Mouse (Mus musculus) heart, postnatal 0 days (tissue): ENCODE data around the gene Iqcd. TPM values are rescaled to one million over a fixed set of nuclear protein-coding genes. Genes with fewer than 3 reads are reported as not detected.

Source experiments
- ATAC-seq: fragments of 200-750 bp; cut with Nextera tagmentation; 2 replicates; pipeline ENCODE4 v1.8.0; 2017; ENCODE audit warnings: low read depth, moderate number of reproducible peaks, moderate library complexity; ENCODE audit not compliant: insufficient read depth
- DNase-seq: peaks from one replicate; pipeline ENCODE4 v3.0.0-alpha.2; 2016; ENCODE audit warnings: low spot score
- H3K27ac ChIP-seq: fragments of 300-500 bp; sonication (generic); 2 replicates; pipeline ENCODE4 v1.5.1; 2014; ENCODE audit warnings: low read depth, mild to moderate bottlenecking
- H3K27me3 ChIP-seq: fragments of 300-500 bp; sonication (generic); 2 replicates; pipeline ENCODE4 v1.6.1; 2014; ENCODE audit warnings: low read length, mixed read lengths; ENCODE audit not compliant: control insufficient read depth, insufficient read depth
- H3K36me3 ChIP-seq: fragments of 300-500 bp; sonication (generic); replicated peaks from 2 replicates; pipeline ENCODE4 v1.6.1; 2014; ENCODE audit warnings: low read length, mixed read lengths; ENCODE audit not compliant: control insufficient read depth, insufficient read depth
- H3K4me1 ChIP-seq: fragments of 300-500 bp; sonication (generic); 2 replicates; pipeline ENCODE4 v1.6.1; 2014; ENCODE audit warnings: antibody characterized with exemption; ENCODE audit not compliant: control insufficient read depth, insufficient read depth
- H3K4me2 ChIP-seq: fragments of 300-500 bp; sonication (generic); 2 replicates; pipeline ENCODE4 v1.6.1; 2014; ENCODE audit warnings: low read depth, mild to moderate bottlenecking, low read length, moderate library complexity
- H3K4me3 ChIP-seq: fragments of 300-500 bp; sonication (generic); 2 replicates; pipeline ENCODE4 v1.5.1; 2014; ENCODE audit warnings: low read depth, low read length
- H3K9ac ChIP-seq: fragments of 300-500 bp; sonication (generic); replicated peaks from 2 replicates; pipeline ENCODE4 v1.6.1; 2014; ENCODE audit warnings: low read depth, low read length, mixed read lengths
- H3K9me3 ChIP-seq: fragments of 300-500 bp; sonication (generic); replicated peaks from 2 replicates; pipeline ENCODE4 v1.6.1; 2016; ENCODE audit warnings: low read length; ENCODE audit not compliant: control insufficient read depth
- CTCF ChIP-seq: IDR thresholded peaks from 2 replicates; pipeline ENCODE4 v1.5.1; 2016; ENCODE audit warnings: antibody characterized with exemption, control low read depth, low read depth
- EP300 ChIP-seq: IDR thresholded peaks from 2 replicates; pipeline ENCODE4 v1.6.1; 2016; ENCODE audit warnings: antibody characterized with exemption, low read depth
- WGBS: fragments of 180-500 bp; shearing (Covaris S2); extraction: QIAGEN DNeasy Blood & Tissue Kit; methylation state at CpG from one replicate; pipeline ENCODE4 v1.1.7; 2014; 5-methylcytosine and 5-hydroxymethylcytosine counted together
- polyA plus RNA-seq: library from polyadenylated mRNA; unstranded; fragments of >200 nt; fragmentation: Nextera tagmentation; extraction: Ambion mirVana; gene quantifications from 2 replicates; pipeline ENCODE4 v1.2.1, GENCODE M21; 2015
- total RNA-seq: library from RNA; depleted of rRNA; stranded (reverse); fragments of >200 nt; gene quantifications from 2 replicates; pipeline ENCODE4 v1.2.3, GENCODE M21; 2014; ENCODE audit warnings: low replicate concordance; rRNA removed

Iqcd gene
- total RNA-seq (not detected in 2 replicates), polyA plus RNA-seq (0.14 and 0.18 TPM in 2 replicates)

DNA sequence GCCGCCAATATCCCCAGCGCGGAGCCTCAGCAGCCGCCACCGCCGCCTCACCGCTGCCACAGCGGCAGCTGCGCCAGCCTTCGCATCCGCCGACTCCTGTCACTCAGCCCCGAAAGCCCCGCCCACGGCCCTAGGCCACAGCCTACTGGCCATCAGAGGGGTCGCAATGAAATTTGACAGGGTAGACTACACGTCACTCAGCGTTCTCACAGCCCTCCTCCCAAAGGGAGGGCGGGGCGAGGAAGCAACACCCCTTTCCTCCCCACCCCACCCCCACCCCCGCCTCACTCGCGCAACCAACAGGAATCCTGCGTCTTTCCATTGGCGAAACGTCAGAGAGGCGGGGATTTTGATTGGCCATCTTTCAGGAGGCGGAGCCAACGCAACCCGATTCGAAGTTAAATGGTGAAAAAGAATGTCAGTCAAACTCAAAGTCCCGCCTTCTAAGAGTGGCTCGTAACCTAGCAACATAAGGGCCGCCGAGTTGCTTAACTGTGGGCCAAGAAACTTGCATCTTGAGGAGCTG lies at the start of gene Iqcd, which contains the start of gene Tpcn1:
Iqcd (plus strand) TSS at position 448 of the 526 bp plus-strand sequence.
Tpcn1 (minus strand) TSS at position 105 of the 526 bp plus-strand sequence.
- TF ChIP-seq EP300 (peak; percentile 85; the same call in 1 of the 2 replicates), CTCF (no peak)
- peak within 1 kb of the TSS; percentile 75 for H3K27ac ChIP-seq
- H3K4me2 ChIP-seq, result peak within 1 kb of the TSS; percentile 94
- H3K9me3 ChIP-seq, result no peaks in the 10 kb centered on the region
- peaks cover 13% of the 10 kb centered on the region for H3K36me3 ChIP-seq
- H3K9ac ChIP-seq, result peak within 1 kb of the TSS; percentile 75
- H3K4me1 ChIP-seq, result peaks cover 16% of the 10 kb centered on the region; the same call in 1 of the 2 replicates
- H3K27me3 ChIP-seq, result no peaks in the 10 kb centered on the region
- DNase-seq (peak; percentile 99), ATAC-seq (peak; percentile 98)
- 2% methylated on average over 34 of the region's 35 CpGs for WGBS
- peak within 1 kb of the TSS; percentile 78 for H3K4me3 ChIP-seq

DNA sequence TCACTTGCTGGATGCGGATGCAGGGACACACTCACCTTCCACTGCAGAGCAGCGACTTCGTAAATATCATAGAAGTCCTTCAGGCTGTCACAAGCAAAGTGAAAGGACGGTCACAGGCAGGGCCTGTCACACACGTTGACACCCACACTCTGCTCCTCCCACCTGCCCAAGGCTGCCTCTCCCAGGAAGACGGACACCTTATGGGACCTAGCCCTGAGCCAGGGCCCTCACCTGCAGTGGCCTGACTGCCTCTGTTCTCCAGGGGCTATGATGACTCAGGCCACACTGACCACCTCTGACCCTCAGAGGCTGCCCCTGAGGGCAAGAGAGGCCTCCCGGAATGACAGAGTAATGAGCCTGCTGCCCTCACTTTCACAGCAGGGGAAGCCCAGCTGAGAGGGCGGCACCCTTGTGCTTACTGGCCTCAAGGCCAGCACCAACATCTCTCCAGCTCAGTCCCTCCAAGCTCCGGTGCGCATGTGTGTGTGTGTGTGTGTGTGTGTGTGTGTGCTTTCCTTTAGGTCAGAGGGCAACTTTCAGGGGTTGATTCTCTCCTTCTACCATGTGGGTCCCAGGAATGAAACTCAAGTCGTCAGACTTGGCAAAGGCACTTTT lies 40.5 kb upstream of the Iqcd start:
- 75% methylated on average over 11 of the region's 11 CpGs for WGBS
- Histone ChIP-seq H3K4me3 (no peak overlapping the region), H3K4me2 (no peak overlapping the region), H3K4me1 (no peaks in the 10 kb centered on the region), H3K27me3 (no peaks in the 10 kb centered on the region), H3K36me3 (peaks cover 31% of the 10 kb centered on the region), H3K9ac (no peak overlapping the region), H3K9me3 (no peaks in the 10 kb centered on the region), H3K27ac (no peak overlapping the region)
- ATAC-seq (no peak), DNase-seq (no peak)
- no peak for TF ChIP-seq CTCF
- no peak for TF ChIP-seq EP300

DNA sequence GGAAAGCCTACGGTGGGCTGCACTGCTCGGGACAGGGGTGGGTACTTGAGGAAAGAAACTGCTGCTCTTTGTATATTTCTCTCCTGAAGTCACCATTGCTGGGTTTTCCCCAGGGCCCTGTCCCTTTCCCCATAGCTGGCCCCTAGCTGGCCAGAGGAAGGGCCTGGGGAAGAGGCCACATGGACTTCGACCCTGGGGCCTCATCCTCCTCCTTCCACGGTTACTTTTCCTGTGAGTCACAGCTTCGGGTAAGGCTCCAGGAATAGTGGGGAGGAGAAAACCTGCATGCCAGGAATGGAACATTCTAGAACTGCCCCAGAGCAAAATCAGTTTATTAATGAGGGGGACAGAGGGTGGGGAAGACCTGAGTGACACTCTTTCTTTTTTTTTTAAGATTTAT lies 38.7 kb upstream of the Iqcd start:
- no peak for TF ChIP-seq EP300
- TF ChIP-seq CTCF, result no peak
- 44% methylated on average over 5 of the region's 5 CpGs for WGBS
- no peaks in the 10 kb centered on the region for H3K27me3 ChIP-seq
- H3K36me3 ChIP-seq, result peaks cover 37% of the 10 kb centered on the region
- H3K4me2 ChIP-seq, result no peak overlapping the region
- H3K9ac ChIP-seq, result no peak overlapping the region
- no peak for ATAC-seq
- H3K27ac ChIP-seq, result no peak overlapping the region
- H3K4me3 ChIP-seq, result no peak overlapping the region
- H3K9me3 ChIP-seq, result no peaks in the 10 kb centered on the region
- no peak for DNase-seq
- H3K4me1 ChIP-seq, result no peaks in the 10 kb centered on the region

DNA sequence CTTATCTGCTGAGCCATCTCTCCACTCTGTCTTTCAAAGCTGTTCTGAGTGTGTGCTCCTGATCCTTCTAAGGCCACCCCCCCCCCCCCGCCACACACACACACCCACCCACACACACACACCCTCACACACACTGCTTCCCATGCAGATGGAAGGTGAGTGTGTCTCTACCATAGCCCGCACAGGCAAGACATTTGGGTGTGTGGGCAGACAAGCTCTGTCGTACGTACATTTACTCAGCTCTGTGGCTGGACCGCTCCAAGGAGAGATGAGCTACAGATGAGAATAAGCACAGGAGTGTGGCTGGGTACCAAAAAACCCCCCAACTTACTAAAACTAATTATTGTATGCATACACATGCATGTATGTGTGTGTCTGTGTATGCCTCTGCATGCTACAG lies 38.1 kb upstream of the Iqcd start:
- 92% methylated on average over 5 of the region's 5 CpGs for WGBS
- ATAC-seq (no peak), DNase-seq (no peak)
- Histone ChIP-seq H3K27me3 (no peaks in the 10 kb centered on the region), H3K9ac (no peak overlapping the region), H3K4me3 (no peak overlapping the region), H3K36me3 (peaks cover 40% of the 10 kb centered on the region), H3K4me1 (no peaks in the 10 kb centered on the region), H3K4me2 (no peak overlapping the region), H3K9me3 (no peaks in the 10 kb centered on the region), H3K27ac (no peak overlapping the region)
- no peak for TF ChIP-seq EP300
- TF ChIP-seq CTCF, result no peak

DNA sequence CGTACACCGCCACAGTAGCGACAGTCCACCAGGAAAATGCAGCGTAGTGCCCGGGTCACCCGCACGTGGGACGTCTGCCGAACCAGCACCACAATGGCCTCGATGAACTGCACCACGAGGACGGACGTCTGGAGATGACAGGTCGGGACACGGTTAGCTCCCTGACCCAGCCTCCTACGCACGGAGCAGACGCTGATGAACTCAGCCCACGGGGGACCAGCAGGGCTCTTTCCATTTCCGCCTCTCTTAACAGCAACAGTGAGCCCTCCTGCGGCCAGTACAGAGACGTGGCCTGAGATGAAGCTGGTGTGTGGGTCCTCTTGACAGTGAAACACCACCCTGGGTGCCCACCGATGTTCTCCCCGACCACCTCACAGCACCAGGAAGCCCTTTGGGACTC lies 32.9 kb upstream of the Iqcd start:
- peaks cover 50% of the 10 kb centered on the region for H3K36me3 ChIP-seq
- no peaks in the 10 kb centered on the region for H3K4me1 ChIP-seq
- H3K4me3 ChIP-seq, result no peak overlapping the region
- 89% methylated on average over 24 of the region's 24 CpGs for WGBS
- DNase-seq, result no peak
- H3K9me3 ChIP-seq, result no peaks in the 10 kb centered on the region
- no peaks in the 10 kb centered on the region for H3K27me3 ChIP-seq
- H3K27ac ChIP-seq, result no peak overlapping the region
- no peak overlapping the region for H3K9ac ChIP-seq
- no peak overlapping the region for H3K4me2 ChIP-seq
- TF ChIP-seq CTCF (no peak), EP300 (no peak)
- no peak for ATAC-seq

DNA sequence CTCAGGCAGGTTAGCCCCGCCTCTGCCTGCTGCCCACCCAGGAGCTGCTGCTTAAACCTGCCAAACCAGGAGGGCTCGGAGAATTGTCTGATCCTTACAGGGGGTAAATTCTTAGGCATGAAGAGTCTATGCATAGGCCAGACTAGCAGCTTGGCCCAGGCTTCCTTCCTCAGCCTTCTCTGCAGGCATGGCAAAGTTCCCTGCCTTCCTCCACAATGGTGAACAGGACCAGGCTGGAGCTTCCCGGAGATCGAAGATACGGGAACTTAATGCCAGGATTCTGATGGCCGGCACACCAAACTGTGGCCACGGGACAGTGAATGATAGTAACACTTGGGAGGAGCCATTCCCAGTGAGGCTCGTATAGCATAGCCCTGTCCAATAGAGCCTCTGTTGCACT lies 30.8 kb upstream of the Iqcd start:
- Histone ChIP-seq H3K4me2 (no peak overlapping the region), H3K36me3 (peaks cover 35% of the 10 kb centered on the region), H3K27ac (no peak overlapping the region), H3K9me3 (no peaks in the 10 kb centered on the region), H3K9ac (no peak overlapping the region), H3K4me3 (no peak overlapping the region), H3K4me1 (peaks cover 5% of the 10 kb centered on the region; the same call in 1 of the 2 replicates), H3K27me3 (no peaks in the 10 kb centered on the region)
- DNase-seq (no peak), ATAC-seq (no peak)
- TF ChIP-seq CTCF (no peak), EP300 (no peak)
- 82% methylated on average over 8 of the region's 8 CpGs for WGBS
